Mouse (Mus musculus) midbrain, embryonic 11.5 days (tissue): Measurements from ENCODE around the gene P3h2. TPM values are rescaled to one million over a fixed set of nuclear protein-coding genes. Genes with fewer than 3 reads are reported as not detected.

Experiments
- ATAC-seq: fragments of 200-750 bp; cut with Nextera tagmentation; 2 replicates; pipeline ENCODE4 v1.8.0; 2017; ENCODE audit warnings: moderate TSS enrichment, moderate library complexity; ENCODE audit not compliant: low FRiP score
- DNase-seq: peaks from one replicate; pipeline ENCODE4 v3.0.0; 2015; ENCODE audit warnings: low spot score; ENCODE audit errors: missing footprints
- H3K27ac ChIP-seq: fragments of 300-500 bp; sonication (generic); 2 replicates; pipeline ENCODE4 v1.5.1; 2014; ENCODE audit warnings: low read depth, low read length
- H3K27me3 ChIP-seq: fragments of 300-500 bp; sonication (generic); 2 replicates; pipeline ENCODE4 v1.6.1; 2014; ENCODE audit warnings: mild to moderate bottlenecking, low read length, moderate library complexity, mixed read lengths; ENCODE audit not compliant: control insufficient read depth, insufficient read depth
- H3K36me3 ChIP-seq: fragments of 300-500 bp; sonication (generic); 2 replicates; pipeline ENCODE4 v1.6.1; 2014; ENCODE audit warnings: mild to moderate bottlenecking, low read length, moderate library complexity, mixed read lengths; ENCODE audit not compliant: control insufficient read depth, insufficient read depth
- H3K4me1 ChIP-seq: fragments of 300-500 bp; sonication (generic); 2 replicates; pipeline ENCODE4 v1.6.1; 2014; ENCODE audit warnings: low read length; ENCODE audit not compliant: control insufficient read depth, insufficient read depth
- H3K4me2 ChIP-seq: fragments of 300-500 bp; sonication (generic); 2 replicates; pipeline ENCODE4 v1.6.1; 2014; ENCODE audit warnings: mild to moderate bottlenecking, moderate library complexity
- H3K4me3 ChIP-seq: fragments of 300-500 bp; sonication (generic); 2 replicates; pipeline ENCODE4 v1.5.1; 2014; ENCODE audit warnings: low read depth, low read length
- H3K9ac ChIP-seq: fragments of 300-500 bp; sonication (generic); 2 replicates; pipeline ENCODE4 v1.6.1; 2014; ENCODE audit warnings: low read length
- H3K9me3 ChIP-seq: fragments of 300-500 bp; sonication (generic); 2 replicates; pipeline ENCODE4 v1.6.1; 2016; ENCODE audit warnings: low read length; ENCODE audit not compliant: control insufficient read depth
- WGBS: fragments of 180-500 bp; shearing (Covaris S2); extraction: QIAGEN DNeasy Blood & Tissue Kit; methylation state at CpG from one replicate; pipeline ENCODE4 v1.1.7; 2014; 5-methylcytosine and 5-hydroxymethylcytosine counted together
- polyA plus RNA-seq: library from polyadenylated mRNA; unstranded; fragments of >200 nt; fragmentation: Nextera tagmentation; extraction: Ambion mirVana; gene quantifications from 2 replicates; pipeline ENCODE4 v1.2.1, GENCODE M21; 2014

Gene P3h2
- polyA plus RNA-seq, 1 experiment from 2014 or later: 2.3 TPM

GRCm38 (mm10) chr16:25934181-25934580 lies 171.4 kb downstream of the P3h2 start:
- Histone ChIP-seq H3K27me3 (no peaks in the 10 kb centered on the region), H3K9me3 (no peaks in the 10 kb centered on the region), H3K27ac (no peak overlapping the region), H3K4me1 (no peaks in the 10 kb centered on the region), H3K9ac (no peak overlapping the region), H3K36me3 (no peaks in the 10 kb centered on the region), H3K4me2 (no peak overlapping the region), H3K4me3 (no peak overlapping the region)
- WGBS: 81% methylated on average over 2 of the region's 2 CpGs
- ATAC-seq (no peak), DNase-seq (no peak)

GRCm38 (mm10) chr16:25912185-25912584 lies 193.4 kb downstream of the P3h2 start:
- Histone ChIP-seq H3K27me3 (no peaks in the 10 kb centered on the region), H3K27ac (no peak overlapping the region), H3K4me3 (no peak overlapping the region), H3K4me1 (no peaks in the 10 kb centered on the region), H3K4me2 (no peak overlapping the region), H3K9me3 (no peaks in the 10 kb centered on the region), H3K36me3 (no peaks in the 10 kb centered on the region), H3K9ac (no peak overlapping the region)
- no peak for ATAC-seq
- no peak for DNase-seq
- WGBS: 72% methylated on average over 1 of the region's 1 CpGs
